Mouse (Mus musculus) induced T-regulatory cell, adult 2 months (primary cell): ENCODE measurements around the gene Fbxw9.
A peak's percentile ranks its signal among the peaks of the same experiment; 100 is the strongest.

Source experiments
- DNase-seq: peaks from one replicate; pipeline ENCODE4 v3.0.0-alpha.2; 2012; ENCODE audit warnings: low read depth

Fbxw9 gene

GRCm38 (mm10) chr8:85037366-85037680 lies 22.5 kb upstream of the Fbxw9 start:
- no peak for DNase-seq

- DNase-seq, result peak; percentile 76
Observed at GRCm38 (mm10) chr8:85037681-85038531, 21.9 kb upstream of the Fbxw9 start.

- DNase-seq, result no peak
Observed at GRCm38 (mm10) chr8:85043619-85044018, 16.2 kb upstream of the Fbxw9 start.

DNA sequence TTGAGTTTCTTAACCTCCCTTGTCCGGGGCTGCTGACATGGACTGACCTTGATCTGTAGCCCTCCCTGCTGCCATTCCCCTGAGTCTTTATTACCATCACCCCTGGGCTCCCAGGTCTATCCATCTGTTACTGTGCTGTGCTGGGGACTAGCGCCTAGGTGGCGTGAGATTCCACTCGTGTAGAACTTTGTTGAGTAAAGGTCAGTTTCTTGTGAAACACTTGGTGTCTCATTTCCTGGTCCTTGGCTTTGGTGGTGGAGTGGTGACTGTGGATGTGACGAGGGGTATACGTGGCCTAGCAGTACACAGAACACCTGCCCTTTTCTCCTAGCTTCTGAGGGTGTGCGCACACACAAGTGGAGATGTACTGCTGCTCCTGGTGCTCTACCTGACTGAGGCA lies 2.5 kb upstream of the Fbxw9 start:
- no peak for DNase-seq

- no peak for DNase-seq
Observed at GRCm38 (mm10) chr8:85062603-85063002, 2.7 kb downstream of the Fbxw9 start.

DNA sequence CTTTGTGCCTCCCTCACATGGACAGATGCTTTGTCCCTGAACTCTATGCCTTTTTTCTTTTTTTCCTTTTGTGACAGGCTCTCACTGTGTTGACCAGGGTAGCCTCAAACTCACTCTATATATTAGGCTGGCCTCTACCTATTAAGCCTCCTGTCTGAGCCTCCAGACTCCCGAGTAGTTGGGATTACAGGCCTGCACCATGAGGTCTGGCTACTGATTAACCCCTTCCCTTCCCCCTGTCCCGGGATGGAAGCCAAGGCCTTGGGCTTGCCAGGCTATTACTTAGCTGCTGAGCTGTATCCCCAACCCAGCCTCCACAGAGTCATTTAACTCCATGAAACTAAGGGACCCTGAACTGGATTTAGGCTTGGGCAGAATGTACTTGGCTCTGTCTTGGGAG lies 5.4 kb downstream of the Fbxw9 start:
- DNase-seq, result no peak

GRCm38 (mm10) chr8:85067155-85067554 lies 7.3 kb downstream of the Fbxw9 start:
- DNase-seq, result no peak

DNA sequence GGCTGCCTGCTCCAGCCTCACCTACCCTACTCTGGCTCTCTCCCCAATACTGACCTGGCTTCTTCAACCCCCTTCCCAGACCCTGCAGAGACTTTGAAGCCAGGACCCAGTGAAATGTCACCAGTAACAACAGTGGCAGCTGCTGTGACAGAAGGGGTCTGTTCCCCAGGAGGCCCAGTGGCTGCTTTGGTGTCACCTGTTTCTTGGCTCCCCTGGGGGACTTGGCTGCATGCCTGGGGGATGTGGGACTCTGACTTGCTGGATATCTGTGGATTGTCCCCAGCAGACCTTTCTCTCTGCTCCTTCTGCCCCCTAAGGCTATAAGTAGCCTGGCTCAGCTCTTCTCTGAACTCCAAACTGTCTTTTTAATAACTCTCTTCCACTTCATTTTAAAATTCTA lies 8.1 kb downstream of the Fbxw9 start, which contains the start of gene Gm5741:
Gene Gm5741 (minus strand): TSS at position 1 of the 400 bp plus-strand sequence.
- no peak for DNase-seq

DNA sequence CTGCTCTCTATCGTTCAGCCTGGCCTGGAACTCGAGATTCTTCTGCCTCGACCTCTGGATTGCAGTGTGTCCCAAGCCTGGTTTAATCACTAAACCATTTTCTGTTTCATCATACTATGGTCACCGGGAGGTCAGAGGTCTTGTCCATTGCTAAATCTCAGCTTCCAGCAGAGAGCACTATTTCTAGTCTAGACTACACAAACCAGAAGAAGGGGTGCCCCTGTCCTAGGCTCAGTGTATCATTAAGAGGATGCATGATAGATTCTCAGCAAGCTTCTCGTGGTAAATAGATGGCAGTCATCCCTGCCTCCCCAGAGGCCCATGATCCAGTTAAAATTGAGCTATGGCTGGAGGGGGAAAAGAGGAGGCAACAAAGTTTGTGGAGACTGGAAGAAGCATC lies 11.2 kb downstream of the Fbxw9 start:
- no peak for DNase-seq

DNA sequence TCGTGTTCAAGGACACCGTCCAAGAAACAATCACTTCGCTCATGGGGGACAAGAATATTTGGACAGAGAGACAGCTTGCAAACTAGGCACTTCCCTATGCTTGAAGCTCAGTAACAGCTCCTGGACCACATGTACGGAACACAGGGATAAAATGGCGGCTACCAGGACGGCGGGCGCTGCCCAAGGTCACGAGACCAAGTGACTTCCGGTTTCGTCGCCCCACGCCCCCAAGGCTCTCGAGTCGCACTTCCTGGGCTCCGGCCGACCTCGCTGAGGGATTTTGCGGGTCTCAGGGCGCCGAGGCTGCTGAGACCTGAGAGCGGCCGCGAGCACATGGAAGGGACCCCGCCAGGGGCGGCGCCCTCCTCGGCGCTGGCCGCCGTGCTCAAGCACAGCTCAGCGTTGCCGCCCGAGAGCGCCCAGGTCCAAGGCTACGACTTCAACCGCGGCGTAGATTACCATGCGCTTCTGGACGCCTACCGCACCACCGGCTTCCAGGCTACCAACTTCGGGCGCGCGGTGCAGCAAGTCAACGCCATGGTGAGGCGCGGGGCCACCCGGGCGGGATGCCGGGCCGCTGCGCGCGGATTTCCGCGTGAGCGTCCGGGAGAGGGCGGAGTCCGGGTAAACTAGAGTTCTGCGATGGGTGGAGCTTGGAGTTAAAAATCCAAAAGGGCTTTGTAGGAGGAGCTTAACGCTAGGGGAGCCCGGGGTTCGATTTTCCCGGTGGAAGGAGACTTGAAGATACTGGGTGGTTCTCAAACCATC lies 11.8 kb downstream of the Fbxw9 start, which contains the start of gene Dhps:
Gene Dhps (plus strand): TSS at position 244 of the 768 bp plus-strand sequence.
- DNase-seq, result peak; percentile 95

GRCm38 (mm10) chr8:85072364-85072929 lies 12.6 kb downstream of the Fbxw9 start:
- DNase-seq, result no peak

DNA sequence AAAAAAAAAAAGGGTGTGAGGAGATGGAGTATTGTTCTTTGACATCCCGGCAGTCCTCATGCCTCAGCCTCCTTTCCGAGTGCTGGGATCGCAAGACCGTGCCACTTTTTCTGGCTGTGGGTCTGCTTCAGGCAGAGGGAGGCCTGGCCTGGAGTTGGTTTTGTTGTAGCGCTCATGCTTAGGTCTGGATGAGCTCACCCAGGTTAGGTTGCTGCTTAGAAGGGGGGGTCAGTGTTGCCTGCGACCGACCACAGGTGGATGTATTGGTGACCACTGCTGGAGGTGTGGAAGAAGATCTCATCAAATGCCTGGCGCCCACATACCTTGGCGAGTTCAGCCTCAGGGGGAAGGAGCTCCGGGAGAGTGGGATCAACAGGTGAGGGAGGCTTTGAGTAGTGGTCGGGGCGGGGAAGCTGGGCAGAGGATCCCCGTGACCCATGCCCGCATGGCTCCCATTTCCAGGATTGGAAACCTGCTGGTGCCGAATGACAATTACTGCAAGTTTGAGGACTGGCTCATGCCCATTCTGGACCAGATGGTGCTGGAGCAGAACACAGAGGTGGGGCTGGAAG lies 13.3 kb downstream of the Fbxw9 start:
- DNase-seq, result no peak

DNA sequence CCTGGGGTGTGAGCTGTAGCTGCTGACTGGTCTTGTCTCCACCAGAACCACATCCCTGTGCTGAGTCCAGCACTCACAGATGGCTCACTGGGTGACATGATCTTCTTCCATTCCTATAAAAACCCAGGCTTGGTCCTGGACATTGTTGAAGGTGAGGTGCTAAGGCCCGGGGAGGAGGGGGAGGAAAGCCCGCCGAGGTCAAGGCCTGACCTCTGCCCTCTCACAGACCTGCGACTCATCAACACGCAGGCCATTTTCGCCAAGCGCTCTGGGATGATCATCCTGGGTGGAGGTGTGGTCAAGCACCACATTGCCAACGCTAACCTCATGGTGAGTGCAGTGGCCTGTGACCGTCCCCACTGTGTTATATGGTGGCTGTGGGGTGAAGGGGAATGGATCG lies 14.3 kb downstream of the Fbxw9 start:
- no peak for DNase-seq

DNA sequence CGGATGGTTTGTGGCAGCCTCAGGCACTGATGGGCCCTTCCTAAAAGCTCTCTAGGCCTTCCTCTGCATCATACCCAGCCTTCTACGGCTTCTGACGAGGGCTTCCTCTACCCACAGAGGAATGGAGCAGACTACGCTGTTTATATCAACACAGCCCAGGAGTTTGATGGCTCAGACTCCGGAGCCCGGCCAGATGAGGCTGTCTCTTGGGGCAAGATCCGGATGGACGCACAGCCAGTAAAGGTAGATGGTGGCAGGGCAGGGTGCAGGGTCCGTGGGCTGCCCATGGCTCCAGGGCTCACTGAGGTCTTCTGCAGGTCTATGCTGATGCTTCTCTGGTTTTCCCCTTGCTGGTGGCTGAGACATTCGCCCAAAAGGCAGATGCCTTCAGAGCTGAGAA lies 14.8 kb downstream of the Fbxw9 start:
- no peak for DNase-seq

DNA sequence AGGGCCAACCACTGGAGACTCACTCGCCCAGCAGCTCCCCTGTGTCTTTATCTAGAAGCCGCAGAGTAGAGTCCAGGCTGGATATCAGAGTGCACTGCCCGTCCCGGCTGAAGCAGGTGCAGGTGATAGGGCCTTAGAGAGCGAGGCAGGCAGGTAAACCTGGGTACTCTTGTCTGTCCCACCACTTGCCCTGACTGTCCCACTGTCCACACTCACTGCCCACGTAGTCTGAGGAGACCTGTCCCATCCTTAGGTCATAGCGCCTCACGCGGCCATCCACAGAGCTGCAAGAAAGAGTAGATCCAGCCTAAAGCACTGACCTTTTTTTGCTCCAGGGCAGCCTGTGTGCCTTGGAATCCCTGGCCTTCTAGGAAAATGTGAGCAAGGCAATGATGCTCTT lies 16.1 kb downstream of the Fbxw9 start:
- no peak for DNase-seq

GRCm38 (mm10) chr8:85076993-85077392 lies 17.1 kb downstream of the Fbxw9 start:
- DNase-seq, result peak; percentile 90

GRCm38 (mm10) chr8:85080214-85080531 lies 20.3 kb downstream of the Fbxw9 start:
- no peak for DNase-seq

DNA sequence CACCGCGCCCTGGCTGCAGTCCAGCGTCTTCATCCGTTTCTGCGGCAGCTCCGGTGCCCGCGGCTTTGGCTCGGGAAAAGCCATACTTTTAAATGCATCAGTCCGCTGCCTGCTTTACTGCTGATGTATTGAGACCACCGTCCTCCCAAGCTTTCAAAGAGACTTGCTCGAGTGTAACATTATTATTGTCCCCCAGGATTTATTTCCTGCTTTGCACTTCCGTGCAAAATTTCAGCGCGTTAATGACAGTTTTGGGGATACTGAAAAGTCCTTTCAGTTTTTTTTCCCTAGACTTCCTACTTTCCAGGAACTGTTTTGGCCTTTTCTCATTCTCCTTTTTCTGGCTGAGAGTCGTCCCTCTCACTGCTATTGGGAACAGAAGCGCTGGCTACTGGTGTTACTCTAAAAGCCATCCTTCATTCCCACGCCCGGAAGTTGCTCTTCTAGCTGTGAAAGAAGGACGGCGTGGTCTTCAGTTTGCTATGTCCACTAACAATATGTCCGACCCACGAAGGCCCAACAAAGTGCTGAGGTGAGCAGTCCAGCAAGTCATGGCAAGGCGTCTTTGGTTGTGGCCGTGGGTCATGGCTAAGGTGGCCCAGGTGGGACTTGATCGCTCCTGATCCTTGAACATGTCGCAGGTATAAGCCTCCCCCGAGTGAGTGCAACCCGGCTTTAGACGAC lies 20.8 kb downstream of the Fbxw9 start, which contains the start of gene Wdr83os:
Gene Wdr83os (plus strand): TSS at position 209 of the 684 bp plus-strand sequence.
- peak; percentile 93 for DNase-seq

GRCm38 (mm10) chr8:85081216-85081555 lies 21.3 kb downstream of the Fbxw9 start, which contains the start of gene Wdr83:
Gene Wdr83, minus strand, starts transcription at chr8:85081306.
- DNase-seq, result peak; percentile 83

GRCm38 (mm10) chr8:85082169-85082568 lies 22.3 kb downstream of the Fbxw9 start:
- peak; percentile 45 for DNase-seq

GRCm38 (mm10) chr8:85083108-85083813 lies 23.4 kb downstream of the Fbxw9 start, which contains the start of gene Man2b1:
Gene Man2b1, plus strand, starts transcription at chr8:85083270.
- DNase-seq, result peak; percentile 96
